Mouse (Mus musculus) small intestine, adult 2 months (tissue): Measurements from ENCODE around the gene Tyro3.

ENCODE experiments used
- CTCF ChIP-seq: fragments of 200-500 bp; IDR thresholded peaks from 2 replicates; pipeline ENCODE4 v1.5.1; 2012; ENCODE audit warnings: low read depth, mild to moderate bottlenecking, control low read depth, inconsistent platforms, low read length, moderate library complexity, mixed read lengths; ENCODE audit not compliant: insufficient replicate concordance, insufficient read length; ENCODE audit errors: extremely low read depth
- POLR2A ChIP-seq: fragments of 200-500 bp; IDR thresholded peaks from 2 replicates; pipeline ENCODE4 v1.6.1; 2012; ENCODE audit warnings: low read depth, mild to moderate bottlenecking, control low read depth, inconsistent platforms, low read length, moderate library complexity

- TF ChIP-seq CTCF (no peak), POLR2A (no peak)
Observed at GRCm38 (mm10) chr2:119810890-119811289, 13.4 kb downstream of the Tyro3 start.
